Mouse (Mus musculus): ENCODE measurements around the gene Thoc6.

Thoc6 gene

GRCm38 (mm10) chr17:23677236-23677679, 3.6 kb upstream of the Thoc6 start, which contains the start of gene Tnfrsf12a:
Gene Tnfrsf12a (minus strand): TSS chr17:23677468.
- DNase-seq (ENCODE audit: low spot score), result peak; percentile 85

GRCm38 (mm10) chr17:23676473-23677031, 2.9 kb upstream of the Thoc6 start:
- peak; percentile 68 for DNase-seq (ENCODE audit: low spot score)

- peak; percentile 85 for DNase-seq (ENCODE audit: low spot score)
Measured at GRCm38 (mm10) chr17:23675564-23676281, 2.0 kb upstream of the Thoc6 start.

DNA sequence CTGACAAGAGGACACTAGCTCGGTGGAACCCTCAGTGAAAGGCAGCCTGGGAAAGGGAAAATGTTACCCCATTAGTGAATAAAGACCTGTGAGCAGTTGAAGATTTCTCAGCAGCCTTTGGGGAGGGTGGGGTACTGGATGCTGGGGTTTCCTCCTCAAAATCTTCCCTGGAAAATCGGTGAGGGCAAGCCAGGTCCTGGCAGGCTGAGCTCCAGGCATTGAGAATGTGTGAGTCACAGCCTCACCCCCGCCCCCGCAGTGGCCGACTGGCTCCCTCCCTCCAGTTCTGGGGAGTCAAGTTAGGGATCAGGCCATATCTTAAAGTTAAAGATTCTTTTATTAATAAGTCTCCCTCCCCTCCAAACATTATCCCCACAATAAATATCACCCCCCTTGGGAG, 1.4 kb upstream of the Thoc6 start:
- DNase-seq (ENCODE audit: low spot score), result peak; percentile 90

- DNase-seq (ENCODE audit: low spot score), result no peak
Measured at GRCm38 (mm10) chr17:23674271-23674952, 730 bp upstream of the Thoc6 start.

DNA sequence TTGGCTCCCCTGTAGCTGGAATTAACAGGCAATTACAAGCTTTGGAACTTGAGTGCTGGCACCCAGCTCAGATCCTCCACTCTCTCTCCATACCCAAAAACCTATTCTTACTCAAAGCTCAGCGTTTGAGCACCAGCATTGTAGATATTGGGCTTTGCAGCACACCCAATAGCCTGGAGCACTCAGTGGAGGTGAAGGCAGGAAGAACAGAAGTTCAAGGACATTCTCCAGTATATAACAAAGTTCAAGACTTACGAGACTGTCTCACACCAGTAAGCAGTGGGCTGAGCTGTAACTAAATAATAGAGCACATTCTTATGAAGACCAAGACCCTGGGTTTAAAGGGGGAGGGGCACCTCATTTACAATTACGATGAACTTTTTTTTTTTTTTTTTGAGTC, 921 bp downstream of the Thoc6 start:
- DNase-seq (ENCODE audit: low spot score), result no peak

GRCm38 (mm10) chr17:23671519-23671918, 2.2 kb downstream of the Thoc6 start:
- no peak for DNase-seq (ENCODE audit: low spot score)

- no peak for DNase-seq (ENCODE audit: low spot score)
Measured at GRCm38 (mm10) chr17:23670516-23671074, 3.1 kb downstream of the Thoc6 start.

- DNase-seq (ENCODE audit: low spot score), result no peak
Measured at GRCm38 (mm10) chr17:23665511-23665910, 8.2 kb downstream of the Thoc6 start.

- DNase-seq (ENCODE audit: low spot score), result no peak
Measured at GRCm38 (mm10) chr17:23664556-23665021, 9.1 kb downstream of the Thoc6 start.

GRCm38 (mm10) chr17:23661526-23661925, 12.2 kb downstream of the Thoc6 start:
- DNase-seq (ENCODE audit: low spot score), result no peak

DNA sequence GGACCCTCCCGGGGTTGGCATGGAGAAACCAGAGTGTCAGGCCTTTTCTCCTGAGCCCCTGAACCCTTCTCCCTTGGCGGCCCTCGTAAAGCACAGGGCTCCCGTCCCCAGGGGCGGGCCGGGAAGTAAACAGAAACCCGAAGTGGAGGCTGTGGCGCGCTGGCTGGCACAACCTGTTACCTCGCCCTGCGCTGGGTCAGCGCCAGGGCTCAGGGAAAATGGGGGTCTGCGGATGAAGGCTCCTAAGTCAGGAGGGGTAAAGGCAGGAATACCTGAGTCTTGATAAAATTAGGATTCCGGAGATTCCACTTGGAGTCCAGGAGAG, 12.8 kb downstream of the Thoc6 start:
- DNase-seq (ENCODE audit: low spot score), result peak; percentile 50

- DNase-seq (ENCODE audit: low spot score), result peak; percentile 87
Measured at GRCm38 (mm10) chr17:23660117-23660875, 13.4 kb downstream of the Thoc6 start, which contains the start of gene Bicdl2. Gene Bicdl2 (plus strand): TSS chr17:23660506.

- DNase-seq (ENCODE audit: low spot score), result no peak
Measured at GRCm38 (mm10) chr17:23658450-23658849, 15.2 kb downstream of the Thoc6 start.

- no peak for DNase-seq (ENCODE audit: low spot score)
Measured at GRCm38 (mm10) chr17:23654410-23654809, 19.3 kb downstream of the Thoc6 start.

- no peak for DNase-seq (ENCODE audit: low spot score)
Measured at GRCm38 (mm10) chr17:23654001-23654400, 19.7 kb downstream of the Thoc6 start.

GRCm38 (mm10) chr17:23653324-23653723, 20.4 kb downstream of the Thoc6 start:
- no peak for DNase-seq (ENCODE audit: low spot score)

- DNase-seq (ENCODE audit: low spot score), result no peak
Measured at GRCm38 (mm10) chr17:23651363-23651762, 22.3 kb downstream of the Thoc6 start.

GRCm38 (mm10) chr17:23645894-23646293, 27.8 kb downstream of the Thoc6 start:
- no peak for DNase-seq (ENCODE audit: low spot score)

GRCm38 (mm10) chr17:23644613-23645495, 28.8 kb downstream of the Thoc6 start, which contains the start of gene Mmp25:
Gene Mmp25 (minus strand): TSS chr17:23645277.
- DNase-seq (ENCODE audit: low spot score), result no peak

- DNase-seq (ENCODE audit: low spot score), result no peak
Measured at GRCm38 (mm10) chr17:23631241-23631640, 42.4 kb downstream of the Thoc6 start.

Measured in urinary bladder, postnatal 14 days (tissue).